Mouse (Mus musculus) cerebellum, adult 2 months (tissue): Measurements from ENCODE around the gene Nckap1l.

Experiments used
- CTCF ChIP-seq: fragments of 200-500 bp; IDR thresholded peaks from 2 replicates; pipeline ENCODE4 v1.5.1; 2011; ENCODE audit warnings: low read depth, mild to moderate bottlenecking, control low read depth, low read length, moderate library complexity, borderline replicate concordance; ENCODE audit not compliant: insufficient read depth
- POLR2A ChIP-seq: fragments of 200-500 bp; IDR thresholded peaks from 2 replicates; pipeline ENCODE4 v1.6.1; 2011; ENCODE audit warnings: low read length, control low read depth, borderline replicate concordance; ENCODE audit not compliant: insufficient read depth

DNA sequence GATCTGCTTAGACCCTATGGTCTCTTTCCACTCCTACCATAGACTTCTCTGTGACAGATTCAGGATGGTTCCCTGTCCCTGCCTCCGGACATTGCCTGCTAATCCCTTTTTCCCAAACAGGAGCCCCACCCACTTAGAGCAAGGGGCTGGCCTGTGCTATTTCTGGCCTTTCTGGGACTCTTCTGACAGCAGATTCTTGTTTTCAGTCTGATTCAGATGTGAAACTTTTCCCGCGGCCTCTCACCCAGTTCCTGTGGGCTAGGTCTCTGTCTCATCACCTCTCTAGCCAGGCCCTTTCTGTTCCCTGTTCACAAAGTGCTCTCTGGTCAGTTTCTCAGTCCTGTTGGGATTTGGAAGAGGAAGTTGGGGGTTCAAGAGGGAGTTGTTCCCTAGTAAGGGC lies 61.3 kb downstream of the Nckap1l start:
- TF ChIP-seq CTCF = no peak
- TF ChIP-seq POLR2A = no peak
